9 mouse cellular contexts compared by ENCODE assay signal in genomic region chrX:71623843-71624242, GRCm38 (mm10). TPM values are rescaled to one million over a fixed set of nuclear protein-coding genes. Genes with fewer than 3 reads are reported as not detected.
DNase-seq lines count a peak whose midpoint lies in the region; TF ChIP-seq lines count a peak whose summit lies in the region.
"Had no signal": no experiment of that assay in that cellular context is flagged by ENCODE, and none has a peak within 500 bp of the region (broad histone marks: within the 10 kb centered on the region; RNA-seq: fewer than 3 reads in every experiment).

No protein-coding gene starts in this region.

- H3K27ac ChIP-seq in testis, adult 2 months (ENCODE audit: control insufficient read depth, insufficient read depth, low read depth, low read length) = no peak overlapping the region
- no peak overlapping the region for H3K27ac ChIP-seq in bone marrow, adult 2 months (ENCODE audit: control insufficient read depth, insufficient read depth, low read depth, low read length, poor library complexity)

- no peak overlapping the region for H3K4me3 ChIP-seq in testis, adult 2 months (ENCODE audit: control insufficient read depth, low read depth, low read length)
- no peak overlapping the region for H3K4me3 ChIP-seq in bone marrow, adult 2 months (replicated peaks; ENCODE audit: control insufficient read depth, low read depth, low read length)
- H3K4me3 ChIP-seq: erythroblast, embryonic 14.5 days had no signal

- no peaks in the 10 kb centered on the region for H3K36me3 ChIP-seq in testis, adult 2 months (ENCODE audit: control insufficient read depth, insufficient read depth, low read length)

- WGBS in bone marrow, adult 2 months = 10% methylated on average over 1 of the region's 1 CpGs

- TF ChIP-seq CTCF in testis, adult 2 months (IDR thresholded peaks at IDR 0.05; ENCODE audit: control insufficient read depth, insufficient read depth, insufficient replicate concordance, low read depth, low read length) = peak; percentile 19; the same call in 1 of the 2 replicates
- TF ChIP-seq CTCF in bone marrow, adult 2 months (IDR thresholded peaks at IDR 0.05; ENCODE audit: control insufficient read depth, insufficient read depth, low read length) = peak; percentile 57

- intact Hi-C loops in heart, postnatal 14 days (cut with DNase I) = no loop called here
- intact Hi-C loops in left cerebral cortex, postnatal 4 days (cut with DNase I) = no loop called here

- peak; percentile 8 to 60 for DNase-seq in heart, postnatal 14 days
- no peak for DNase-seq in heart, adult 9 months (ENCODE audit: low spot score in 2 of 2)
- DNase-seq in testis, postnatal 14 days (ENCODE audit: low spot score) = no peak
- DNase-seq in left cerebral cortex, postnatal 4 days = peak; percentile 32
- peak; percentile 65 for DNase-seq in testis, postnatal 10 days (ENCODE audit: low spot score)
- DNase-seq in layer of hippocampus, adult 8-10 months (ENCODE audit: low spot score in 2 of 2) = no peak

- no peaks in the 10 kb centered on the region for H3K4me1 ChIP-seq in testis, adult 2 months (ENCODE audit: control insufficient read depth, insufficient read depth, low read length)
- H3K4me1 ChIP-seq in bone marrow, adult 2 months (ENCODE audit: control insufficient read depth, insufficient read depth, low read length) = no peaks in the 10 kb centered on the region

- no peak for TF ChIP-seq POLR2A in testis, adult 2 months (IDR thresholded peaks at IDR 0.05; ENCODE audit: control insufficient read depth, low read depth, low read length)
- no peak for TF ChIP-seq POLR2A in bone marrow, adult 2 months (IDR thresholded peaks at IDR 0.05; ENCODE audit: borderline replicate concordance, control insufficient read depth, low read depth, low read length)

- H3K27me3 ChIP-seq in testis, adult 2 months (ENCODE audit: control insufficient read depth, insufficient read depth, low read length) = no peaks in the 10 kb centered on the region

RNA-seq across cellular contexts. Expression of gene Gpr50, which starts 39.6 kb away (rescaled TPM):
- not detected for total RNA-seq in heart, postnatal 14 days (2021)
- 1.9 and 2.4 TPM in 2 replicates for polyA plus RNA-seq in testis, adult 2 months (2012; rRNA removed)
- not detected in 2 replicates for polyA plus RNA-seq in bone marrow, adult 2 months (2011; ENCODE audit: insufficient read depth, insufficient read length, low replicate concordance, missing spikeins)
- 1 to 10 TPM in 1 of 2 experiments, under 1 TPM in 1; 0.80 to 1.4 TPM for total RNA-seq in left cerebral cortex, postnatal 4 days (2021)
- under 1 TPM in 2 of 4 experiments, not detected in 2; 0.14 to 0.64 TPM for total RNA-seq in layer of hippocampus, adult 8-10 months (2022)
- polyA plus RNA-seq: erythroblast, embryonic 14.5 days had no signal

Comparison
In these comparisons a context has a peak if more than half of its experiments do, and no peak if none do; other contexts are left out.
1. DNase-seq: peak in heart, postnatal 14 days (2 of 2), left cerebral cortex, postnatal 4 days (single experiment) and testis, postnatal 10 days (single experiment); none in heart, adult 9 months (0 of 2), testis, postnatal 14 days (single experiment) and layer of hippocampus, adult 8-10 months (0 of 2).